Mouse (Mus musculus) heart, postnatal 0 days (tissue): ENCODE data around the gene 4930524J08Rik. TPM values are rescaled to one million over a fixed set of nuclear protein-coding genes. Genes with fewer than 3 reads are reported as not detected.

Source experiments
- ATAC-seq: fragments of 200-750 bp; cut with Nextera tagmentation; 2 replicates; pipeline ENCODE4 v1.8.0; 2017; ENCODE audit warnings: low read depth, moderate number of reproducible peaks, moderate library complexity; ENCODE audit not compliant: insufficient read depth
- DNase-seq: peaks from one replicate; pipeline ENCODE4 v3.0.0-alpha.2; 2016; ENCODE audit warnings: low spot score
- H3K27ac ChIP-seq: fragments of 300-500 bp; sonication (generic); 2 replicates; pipeline ENCODE4 v1.5.1; 2014; ENCODE audit warnings: low read depth, mild to moderate bottlenecking
- H3K27me3 ChIP-seq: fragments of 300-500 bp; sonication (generic); 2 replicates; pipeline ENCODE4 v1.6.1; 2014; ENCODE audit warnings: low read length, mixed read lengths; ENCODE audit not compliant: control insufficient read depth, insufficient read depth
- H3K36me3 ChIP-seq: fragments of 300-500 bp; sonication (generic); replicated peaks from 2 replicates; pipeline ENCODE4 v1.6.1; 2014; ENCODE audit warnings: low read length, mixed read lengths; ENCODE audit not compliant: control insufficient read depth, insufficient read depth
- H3K4me1 ChIP-seq: fragments of 300-500 bp; sonication (generic); 2 replicates; pipeline ENCODE4 v1.6.1; 2014; ENCODE audit warnings: antibody characterized with exemption; ENCODE audit not compliant: control insufficient read depth, insufficient read depth
- H3K4me2 ChIP-seq: fragments of 300-500 bp; sonication (generic); 2 replicates; pipeline ENCODE4 v1.6.1; 2014; ENCODE audit warnings: low read depth, mild to moderate bottlenecking, low read length, moderate library complexity
- H3K4me3 ChIP-seq: fragments of 300-500 bp; sonication (generic); 2 replicates; pipeline ENCODE4 v1.5.1; 2014; ENCODE audit warnings: low read depth, low read length
- H3K9ac ChIP-seq: fragments of 300-500 bp; sonication (generic); replicated peaks from 2 replicates; pipeline ENCODE4 v1.6.1; 2014; ENCODE audit warnings: low read depth, low read length, mixed read lengths
- H3K9me3 ChIP-seq: fragments of 300-500 bp; sonication (generic); replicated peaks from 2 replicates; pipeline ENCODE4 v1.6.1; 2016; ENCODE audit warnings: low read length; ENCODE audit not compliant: control insufficient read depth
- CTCF ChIP-seq: IDR thresholded peaks from 2 replicates; pipeline ENCODE4 v1.5.1; 2016; ENCODE audit warnings: antibody characterized with exemption, control low read depth, low read depth
- EP300 ChIP-seq: IDR thresholded peaks from 2 replicates; pipeline ENCODE4 v1.6.1; 2016; ENCODE audit warnings: antibody characterized with exemption, low read depth
- WGBS: fragments of 180-500 bp; shearing (Covaris S2); extraction: QIAGEN DNeasy Blood & Tissue Kit; methylation state at CpG from one replicate; pipeline ENCODE4 v1.1.7; 2014; 5-methylcytosine and 5-hydroxymethylcytosine counted together
- polyA plus RNA-seq: library from polyadenylated mRNA; unstranded; fragments of >200 nt; fragmentation: Nextera tagmentation; extraction: Ambion mirVana; gene quantifications from 2 replicates; pipeline ENCODE4 v1.2.1, GENCODE M21; 2015
- total RNA-seq: library from RNA; depleted of rRNA; stranded (reverse); fragments of >200 nt; gene quantifications from 2 replicates; pipeline ENCODE4 v1.2.3, GENCODE M21; 2014; ENCODE audit warnings: low replicate concordance; rRNA removed

4930524J08Rik gene
- total and polyA plus RNA-seq, 2 experiments from 2014 or later: 1.7 to 24.0 TPM

- Histone ChIP-seq H3K9ac (no peak overlapping the region), H3K4me2 (no peak overlapping the region), H3K27me3 (no peaks in the 10 kb centered on the region), H3K4me3 (no peak overlapping the region), H3K9me3 (0 out of 2 replicates have a peak, but pooled peaks cover 4% of the 10 kb centered on the region), H3K36me3 (no peaks in the 10 kb centered on the region), H3K4me1 (0 out of 2 replicates have a peak, but pooled peaks cover 6% of the 10 kb centered on the region), H3K27ac (no peak overlapping the region)
- no peak for TF ChIP-seq EP300
- no peak for TF ChIP-seq CTCF
- WGBS: 44% methylated on average over 5 of the region's 5 CpGs
- ATAC-seq (no peak), DNase-seq (no peak)
Observed at GRCm38 (mm10) chr5:100024403-100024802, 45.5 kb downstream of the 4930524J08Rik start.

- Histone ChIP-seq H3K27ac (no peak overlapping the region), H3K36me3 (no peaks in the 10 kb centered on the region), H3K4me1 (0 out of 2 replicates have a peak, but pooled peaks cover 10% of the 10 kb centered on the region), H3K9ac (no peak overlapping the region), H3K27me3 (no peaks in the 10 kb centered on the region), H3K4me3 (no peak overlapping the region), H3K4me2 (no peak overlapping the region), H3K9me3 (0 out of 2 replicates have a peak, but pooled peaks cover 4% of the 10 kb centered on the region)
- 83% methylated on average over 1 of the region's 1 CpGs for WGBS
- ATAC-seq (no peak), DNase-seq (no peak)
- TF ChIP-seq EP300 (no peak), CTCF (no peak)
Observed at GRCm38 (mm10) chr5:100024868-100025267, 46.0 kb downstream of the 4930524J08Rik start.

Other genes with a start within 250 kb of the 4930524J08Rik start
- gene Rasgef1b, start 250.0 kb upstream of the 4930524J08Rik start, total RNA-seq: 21.4 and 29.8 TPM in 2 replicates
- 18.7 and 19.0 TPM in 2 replicates for gene Rasgef1b, start 250.0 kb upstream of the 4930524J08Rik start, polyA plus RNA-seq
- not detected in 2 replicates for gene Vamp9, start 72.8 kb upstream of the 4930524J08Rik start, total RNA-seq
- gene Vamp9, start 72.8 kb upstream of the 4930524J08Rik start, polyA plus RNA-seq: 0.72 and 0.97 TPM in 2 replicates
- 12.1 and 16.0 TPM in 2 replicates for gene Hnrnpd, start 123 bp upstream of the 4930524J08Rik start, total RNA-seq
- gene Hnrnpd, start 123 bp upstream of the 4930524J08Rik start, polyA plus RNA-seq: 32.2 and 35.5 TPM in 2 replicates
- gene Hnrnpdl, start 60.6 kb downstream of the 4930524J08Rik start, total RNA-seq: 51.3 and 56.6 TPM in 2 replicates
- gene Hnrnpdl, start 60.6 kb downstream of the 4930524J08Rik start, polyA plus RNA-seq: 43.8 and 54.8 TPM in 2 replicates
- gene Enoph1, start 60.9 kb downstream of the 4930524J08Rik start, total RNA-seq: 6.0 and 17.8 TPM in 2 replicates
- gene Enoph1, start 60.9 kb downstream of the 4930524J08Rik start, polyA plus RNA-seq: 15.7 and 16.1 TPM in 2 replicates
- 0.27 and 0.31 TPM in 2 replicates for gene Tmem150c, start 180.7 kb downstream of the 4930524J08Rik start, total RNA-seq
- gene Tmem150c, start 180.7 kb downstream of the 4930524J08Rik start, polyA plus RNA-seq: 0.44 and 0.98 TPM in 2 replicates